Mouse (Mus musculus): ENCODE data around the gene Fbp1.

GRCm38 (mm10) chr13:62889311-62889710, 1.2 kb upstream of the Fbp1 start:
- no peak for TF ChIP-seq ZC3H11A (IDR thresholded peaks at IDR 0.05; ENCODE audit: borderline replicate concordance, low read depth, low read length)
- no peak for TF ChIP-seq MAFK (IDR thresholded peaks at IDR 0.05; ENCODE audit: insufficient read depth, low read depth, low read length)
